Mouse (Mus musculus) A20 (cell line): ENCODE data around the gene Mgat4c.

ENCODE experiments used
- DNase-seq: peaks from one replicate; pipeline ENCODE4 v3.0.0-alpha.2; 2011; ENCODE audit warnings: low read depth, low spot score

The Mgat4c gene

DNA sequence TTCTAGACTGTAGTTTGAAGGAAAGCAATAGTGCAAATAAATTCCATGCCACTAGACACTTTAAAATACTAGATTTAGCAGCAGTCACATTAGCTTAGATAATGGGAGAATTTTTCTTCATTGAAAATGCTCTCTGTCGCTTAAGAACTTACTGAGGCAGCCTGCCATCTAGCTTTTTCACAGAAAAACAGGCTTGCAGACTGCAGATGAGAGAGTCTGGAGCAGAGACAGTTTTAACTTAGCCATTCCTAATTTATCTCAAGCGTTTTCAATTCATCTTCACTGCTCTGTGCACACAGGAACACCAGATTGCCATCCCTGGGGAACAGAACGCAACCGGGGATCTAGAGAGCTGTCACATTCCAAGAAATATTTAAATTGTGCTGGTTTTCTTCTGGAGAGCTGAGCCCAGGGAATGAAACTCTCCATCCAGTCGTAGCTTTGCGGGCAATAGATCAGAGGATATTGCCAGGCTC lies at the start of gene Mgat4c:
TSS of gene Mgat4c (plus strand) at position 51 of the 476 bp plus-strand sequence.
- DNase-seq, result no peak

DNA sequence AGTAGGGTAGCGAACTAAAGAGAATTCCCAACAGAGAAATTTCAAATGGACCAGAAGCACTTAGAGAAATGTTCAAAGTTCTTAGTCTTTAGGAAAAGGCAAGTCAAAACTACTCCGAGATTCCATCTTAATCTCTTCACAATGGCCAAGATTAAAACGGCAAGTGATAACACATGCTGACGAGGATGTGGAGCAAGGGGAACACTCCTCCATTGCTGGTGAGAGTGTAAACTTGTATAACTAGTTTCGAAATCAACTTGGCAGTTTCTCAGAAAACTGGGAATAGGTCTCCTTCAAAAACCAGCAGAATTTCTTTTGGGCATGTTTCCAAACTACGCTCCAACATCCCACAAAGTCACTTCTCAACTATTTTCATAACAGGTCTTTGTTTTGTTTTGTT lies 46.0 kb upstream of the Mgat4c start:
- no peak for DNase-seq

DNA sequence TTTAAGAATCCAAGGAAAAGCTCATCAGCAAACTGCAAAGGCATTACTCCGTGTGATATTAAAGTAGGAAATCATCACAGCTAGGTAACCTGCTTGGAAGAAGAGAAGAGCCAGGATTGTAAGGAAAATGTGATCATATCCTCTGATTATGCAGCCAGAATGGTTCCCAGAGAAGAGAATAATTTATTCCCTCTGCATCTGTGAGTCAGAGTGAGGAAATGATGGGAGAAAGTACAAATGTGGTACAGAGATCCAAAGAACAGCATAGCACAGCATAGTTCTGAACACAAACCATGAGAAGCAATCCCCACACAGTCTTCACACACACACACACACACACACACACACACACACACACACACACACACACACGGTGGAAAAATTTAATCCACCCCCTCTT lies 40.2 kb upstream of the Mgat4c start:
- DNase-seq, result no peak

GRCm38 (mm10) chr10:101681914-101682313 lies 627 bp downstream of the Mgat4c start:
- DNase-seq, result no peak

DNA sequence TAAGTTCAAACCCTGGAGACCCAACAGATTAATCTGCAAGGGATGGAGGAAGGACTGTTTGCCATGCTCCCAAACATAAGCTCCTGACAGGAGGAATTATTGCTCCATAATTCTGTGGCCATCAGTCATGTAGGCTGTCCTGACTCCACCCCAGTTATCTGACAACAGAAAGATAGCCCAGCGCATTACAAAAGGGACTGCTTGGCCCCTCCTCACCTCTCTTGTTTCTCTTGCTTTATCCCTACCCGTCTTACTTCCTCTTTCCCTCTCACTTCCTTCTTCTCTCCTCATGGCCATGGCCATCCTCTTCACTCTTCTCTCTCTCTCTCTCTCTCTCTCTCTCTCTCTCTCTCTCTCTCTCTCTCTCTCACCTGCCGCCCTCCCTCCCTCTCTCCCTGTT lies 80.5 kb downstream of the Mgat4c start:
- peak; percentile 50 for DNase-seq

DNA sequence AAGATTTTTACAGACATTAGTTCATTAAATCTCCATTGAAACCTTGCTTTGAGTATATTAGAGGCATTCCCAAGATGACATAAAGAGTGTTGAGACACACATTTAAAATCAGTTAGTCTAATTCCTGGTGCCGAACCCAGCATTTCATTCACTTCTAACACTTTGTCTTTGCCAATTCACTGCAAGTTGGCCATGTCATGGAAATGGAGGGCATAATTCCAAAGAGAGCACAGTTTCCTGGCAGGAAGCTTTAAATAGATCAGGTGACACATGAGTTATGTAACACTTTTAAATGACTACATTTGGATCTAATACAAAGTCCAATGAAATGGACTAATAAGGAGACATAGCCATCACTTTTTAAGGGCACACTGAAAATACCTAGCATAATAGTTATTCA lies 89.4 kb downstream of the Mgat4c start:
- DNase-seq, result no peak

GRCm38 (mm10) chr10:101771157-101771556 lies 89.9 kb downstream of the Mgat4c start:
- DNase-seq, result no peak

- DNase-seq, result no peak
Observed at GRCm38 (mm10) chr10:101783161-101783744, 102.0 kb downstream of the Mgat4c start.

- DNase-seq, result no peak
Observed at GRCm38 (mm10) chr10:101795507-101795906, 114.2 kb downstream of the Mgat4c start.

GRCm38 (mm10) chr10:101798831-101799474 lies 117.7 kb downstream of the Mgat4c start:
- no peak for DNase-seq

GRCm38 (mm10) chr10:101808768-101809167 lies 127.5 kb downstream of the Mgat4c start:
- DNase-seq, result no peak

- no peak for DNase-seq
Observed at GRCm38 (mm10) chr10:101816902-101817301, 135.6 kb downstream of the Mgat4c start.

DNA sequence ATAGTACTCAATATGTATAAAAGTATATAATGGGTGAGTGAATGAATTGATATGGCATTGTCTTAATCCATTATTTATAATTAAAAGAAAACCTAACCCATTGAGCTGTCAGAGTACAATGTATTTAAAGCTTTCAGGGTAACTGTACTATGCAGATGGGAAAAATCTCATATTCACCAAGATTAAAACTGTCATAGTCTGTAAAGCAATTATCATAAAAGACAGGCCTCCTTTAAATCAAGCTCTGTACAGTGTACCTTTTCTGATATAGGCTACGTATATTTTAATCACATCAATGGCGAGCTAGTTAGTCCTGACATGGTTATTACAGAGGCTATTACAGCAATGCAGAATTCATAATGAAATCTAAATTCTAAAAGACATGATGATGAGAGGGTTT lies 146.7 kb downstream of the Mgat4c start:
- no peak for DNase-seq

GRCm38 (mm10) chr10:101856115-101856514 lies 174.8 kb downstream of the Mgat4c start:
- no peak for DNase-seq

DNA sequence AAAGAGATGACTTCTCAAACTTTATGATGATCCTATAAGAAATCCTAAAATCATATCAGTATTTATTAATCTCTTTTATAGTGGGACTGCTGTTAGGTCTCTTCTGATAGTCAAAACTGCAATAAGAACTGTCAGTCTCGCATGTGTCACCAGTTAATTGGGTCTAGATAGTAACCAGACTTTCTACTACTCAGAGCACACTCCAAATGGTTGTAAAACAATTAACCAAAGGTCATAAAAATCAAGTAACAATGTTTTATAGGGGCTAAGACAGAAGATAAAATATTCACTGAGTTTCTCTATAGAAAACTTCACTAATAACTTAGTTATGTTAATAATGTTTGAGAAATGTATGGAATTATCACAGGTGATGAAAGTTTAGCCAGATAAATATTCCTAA lies 208.6 kb downstream of the Mgat4c start:
- no peak for DNase-seq

DNA sequence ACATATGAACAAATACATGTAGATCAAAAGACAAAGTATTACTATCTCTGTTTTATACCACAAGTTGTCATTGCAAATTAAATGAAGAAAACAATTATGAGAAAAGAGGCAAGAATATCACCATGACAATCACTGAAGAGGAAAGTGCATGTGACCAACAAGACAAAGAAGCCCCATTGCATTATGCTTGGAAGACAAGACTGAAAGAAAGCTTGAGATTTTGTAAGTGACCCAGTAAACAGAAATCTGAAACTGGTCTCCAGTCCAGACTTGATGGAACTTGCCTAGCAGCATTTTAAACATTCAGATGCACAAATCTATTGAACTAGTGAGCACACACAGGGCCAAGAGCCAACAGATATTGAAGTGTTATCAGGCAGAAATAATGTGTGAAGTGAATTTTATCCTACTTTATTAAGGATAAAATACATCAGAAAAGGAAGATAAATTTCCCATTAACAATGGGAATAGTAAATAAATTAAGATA lies 236.1 kb downstream of the Mgat4c start:
- DNase-seq, result no peak

GRCm38 (mm10) chr10:101997612-101998011 lies 316.3 kb downstream of the Mgat4c start:
- no peak for DNase-seq

- no peak for DNase-seq
Observed at GRCm38 (mm10) chr10:102042513-102042912, 361.2 kb downstream of the Mgat4c start.

GRCm38 (mm10) chr10:102056218-102056617 lies 374.9 kb downstream of the Mgat4c start:
- DNase-seq, result no peak

DNA sequence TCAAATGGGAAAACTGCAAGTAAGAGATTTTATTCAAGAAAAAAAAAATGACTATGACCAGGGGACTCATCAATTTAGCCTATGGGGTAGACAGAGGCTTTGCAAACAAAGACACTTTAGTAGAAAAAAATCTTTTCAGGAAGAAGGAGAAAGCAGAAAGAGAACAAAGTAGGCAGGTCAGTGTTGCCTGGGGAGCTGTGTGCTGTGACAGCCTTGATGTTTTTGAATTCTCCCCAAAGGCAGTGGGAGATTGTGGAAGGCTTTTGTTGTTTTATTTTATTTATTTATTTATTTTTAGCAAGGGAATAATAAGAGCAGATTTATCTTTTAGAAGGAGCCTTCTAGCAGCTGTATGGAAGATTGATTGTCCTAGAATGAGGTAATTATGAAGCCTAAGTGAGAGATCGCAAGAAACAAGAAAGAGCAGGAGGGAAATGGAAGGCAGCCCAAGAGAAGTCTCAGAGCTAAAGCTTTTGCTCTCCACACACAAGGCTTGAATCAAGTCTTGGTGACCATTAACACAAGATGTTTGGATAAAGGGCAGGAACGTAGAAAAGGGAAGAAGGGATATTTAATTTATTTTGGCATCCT lies 375.8 kb downstream of the Mgat4c start:
- DNase-seq, result no peak

DNA sequence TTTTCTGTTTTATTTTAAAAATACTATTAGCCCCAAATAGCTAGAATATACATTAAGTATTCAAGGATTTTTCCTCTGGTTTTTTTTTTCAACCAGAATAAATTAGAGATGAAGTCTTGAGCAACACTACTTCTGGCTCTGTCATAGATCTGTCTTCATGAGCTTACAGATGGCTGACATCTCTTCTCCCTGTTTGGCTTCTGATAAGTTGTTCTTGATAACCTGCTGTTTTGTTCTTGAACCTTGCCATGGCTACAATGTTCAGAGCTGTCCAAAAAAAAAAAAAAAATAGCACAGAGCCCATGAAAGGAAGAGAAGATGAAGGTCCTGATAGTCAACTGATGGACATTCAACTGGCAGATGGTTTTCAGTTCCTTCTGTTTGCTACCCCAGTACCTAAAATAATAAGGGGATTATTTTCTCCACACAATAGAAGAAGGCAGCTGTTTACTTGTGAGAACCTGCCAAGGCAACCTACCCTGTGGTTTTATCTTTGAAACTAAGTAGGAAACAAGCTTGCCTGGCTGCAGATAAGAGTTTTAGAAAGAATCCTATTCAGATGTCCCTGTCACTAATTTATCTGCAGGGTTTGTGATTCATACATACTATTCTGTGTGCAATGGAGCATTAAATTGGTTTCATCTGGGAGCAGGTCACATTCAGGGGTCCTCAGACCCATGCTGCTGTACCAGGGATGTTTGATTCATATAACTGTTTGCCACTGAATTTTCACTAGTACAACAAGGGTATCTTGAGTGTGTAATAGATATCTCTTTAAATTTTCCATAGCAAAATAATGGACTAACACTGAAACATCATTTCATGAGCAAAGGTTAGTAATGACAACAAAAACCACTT lies 393.5 kb downstream of the Mgat4c start:
- DNase-seq, result peak; percentile 46

DNA sequence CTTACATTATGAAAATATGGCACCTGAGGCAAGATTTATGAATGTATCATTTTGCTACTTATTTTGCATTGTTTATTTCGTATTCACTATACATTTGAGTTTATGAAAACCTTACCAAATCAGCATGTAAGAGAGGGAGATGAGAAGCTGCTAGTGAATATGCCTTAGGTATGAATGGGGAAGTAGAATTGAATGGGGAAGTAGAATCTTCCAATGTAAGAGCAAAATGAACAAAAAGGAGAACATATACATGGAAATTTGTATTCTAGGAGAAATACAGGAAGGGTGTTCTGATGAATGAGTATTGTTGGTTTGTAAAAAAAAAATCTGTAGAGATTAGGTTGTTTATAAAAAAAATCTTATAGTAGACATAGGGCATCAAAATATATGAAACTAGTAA lies 441.9 kb downstream of the Mgat4c start:
- DNase-seq, result peak; percentile 11
